Mouse (Mus musculus): ENCODE results near the gene Ugt1a6a. TPM values are rescaled to one million over a fixed set of nuclear protein-coding genes. Genes with fewer than 3 reads are reported as not detected.

Ugt1a6a gene
- total RNA-seq, 1 experiment = not detected

DNA sequence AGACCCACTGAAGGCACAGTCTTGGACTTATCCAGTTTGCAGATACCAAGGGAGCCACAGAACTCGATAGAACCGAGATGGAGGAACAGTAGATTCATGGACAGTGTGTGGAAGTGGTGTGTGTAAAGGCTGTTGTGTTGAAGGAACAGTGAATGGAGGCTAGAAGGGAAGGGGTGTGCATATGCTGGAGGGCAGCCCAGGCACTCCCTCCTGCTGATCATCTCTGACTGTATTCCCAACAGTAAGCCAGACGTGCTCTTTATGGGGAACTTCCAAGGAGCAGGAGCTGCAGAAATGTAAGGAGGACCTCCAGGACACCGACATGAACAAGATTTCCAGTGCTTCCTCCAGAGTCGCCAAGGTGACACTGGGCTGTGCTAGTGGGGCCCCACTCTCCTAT is 115.4 kb downstream of the Ugt1a6a start:
- DNase-seq (ENCODE audit: low read depth, low spot score) = no peak
- Histone ChIP-seq H3K4me1 (ENCODE audit: control insufficient read depth in 2 of 2, insufficient read depth in 2 of 2, low read length in 2 of 2, poor library complexity in 1 of 2) (no peaks in the 10 kb centered on the region), H3K27ac (ENCODE audit: insufficient read depth, low read depth, low read length, poor library complexity, severe bottlenecking) (no peak overlapping the region), H3K36me3 (ENCODE audit: control insufficient read depth, insufficient read depth, low read length, poor library complexity, severe bottlenecking) (no peaks in the 10 kb centered on the region), H3K9me3 (ENCODE audit: control insufficient read depth, insufficient read depth, low read depth, low read length) (no peaks in the 10 kb centered on the region), H3K9ac (ENCODE audit: insufficient read depth, low read depth, low read length, poor library complexity, severe bottlenecking) (no peak overlapping the region), H3K4me3 (ENCODE audit: insufficient read depth in 1 of 2, low read depth in 1 of 2, low read length in 2 of 2, poor library complexity in 1 of 2, severe bottlenecking in 1 of 2) (no peak overlapping the region)
- no peak for TF ChIP-seq ZC3H11A (IDR thresholded peaks at IDR 0.05; ENCODE audit: borderline replicate concordance, low read depth, low read length)
- TF ChIP-seq HCFC1 (IDR thresholded peaks at IDR 0.05; ENCODE audit: borderline replicate concordance, insufficient read depth, low read length) = no peak
- TF ChIP-seq CHD2 (IDR thresholded peaks at IDR 0.05; ENCODE audit: low read depth, low read length) = no peak
- TF ChIP-seq MAFK (IDR thresholded peaks at IDR 0.05; ENCODE audit: insufficient read depth, low read depth, low read length) = no peak
- no peak for TF ChIP-seq ZNF384 (IDR thresholded peaks at IDR 0.05; ENCODE audit: low read depth, low read length)
- in situ Hi-C loops (cut with MboI; ENCODE audit: low sequenced_read_pairs in 2 of 2, unreplicated experiment in 2 of 2) = no loop called here

DNA sequence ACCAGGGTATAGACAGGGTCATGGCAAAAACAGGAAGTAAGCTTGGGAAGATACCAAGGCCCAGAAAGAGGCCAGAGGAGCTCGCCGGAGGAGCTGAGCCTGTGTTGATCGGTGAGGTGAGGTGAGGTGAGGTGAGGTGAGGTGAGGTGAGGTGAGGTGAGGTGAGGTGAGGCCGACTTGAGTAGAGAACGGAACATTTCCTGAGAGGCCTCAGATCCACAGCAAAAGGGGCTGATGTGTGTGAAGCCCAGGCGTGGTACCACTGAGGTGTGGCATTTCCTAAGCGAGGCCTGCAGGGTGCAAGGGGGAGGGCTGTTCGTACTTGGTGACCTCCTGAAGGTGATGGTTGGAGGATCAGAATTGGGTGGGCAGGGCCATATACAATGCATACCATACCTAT is 118.5 kb downstream of the Ugt1a6a start:
- in situ Hi-C loops (cut with MboI; ENCODE audit: low sequenced_read_pairs in 2 of 2, unreplicated experiment in 2 of 2) = no loop called here
- no peak overlapping the region for H3K9ac ChIP-seq (ENCODE audit: insufficient read depth, low read depth, low read length, poor library complexity, severe bottlenecking)
- H3K9me3 ChIP-seq (ENCODE audit: control insufficient read depth, insufficient read depth, low read depth, low read length) = no peaks in the 10 kb centered on the region
- H3K4me3 ChIP-seq (ENCODE audit: insufficient read depth in 1 of 2, low read depth in 1 of 2, low read length in 2 of 2, poor library complexity in 1 of 2, severe bottlenecking in 1 of 2) = no peak overlapping the region
- DNase-seq (ENCODE audit: low read depth, low spot score) = no peak
- no peak overlapping the region; the same call in 1 of the 2 replicates for H3K27ac ChIP-seq (ENCODE audit: insufficient read depth, low read depth, low read length, poor library complexity, severe bottlenecking)
- TF ChIP-seq MAFK (IDR thresholded peaks at IDR 0.05; ENCODE audit: insufficient read depth, low read depth, low read length) (no peak), CHD2 (IDR thresholded peaks at IDR 0.05; ENCODE audit: low read depth, low read length) (no peak), ZC3H11A (IDR thresholded peaks at IDR 0.05; ENCODE audit: borderline replicate concordance, low read depth, low read length) (no peak), HCFC1 (IDR thresholded peaks at IDR 0.05; ENCODE audit: borderline replicate concordance, insufficient read depth, low read length) (no peak), ZNF384 (IDR thresholded peaks at IDR 0.05; ENCODE audit: low read depth, low read length) (no peak)
- H3K4me1 ChIP-seq (ENCODE audit: control insufficient read depth in 2 of 2, insufficient read depth in 2 of 2, low read length in 2 of 2, poor library complexity in 1 of 2) = no peaks in the 10 kb centered on the region
- H3K36me3 ChIP-seq (ENCODE audit: control insufficient read depth, insufficient read depth, low read length, poor library complexity, severe bottlenecking) = no peaks in the 10 kb centered on the region

DNA sequence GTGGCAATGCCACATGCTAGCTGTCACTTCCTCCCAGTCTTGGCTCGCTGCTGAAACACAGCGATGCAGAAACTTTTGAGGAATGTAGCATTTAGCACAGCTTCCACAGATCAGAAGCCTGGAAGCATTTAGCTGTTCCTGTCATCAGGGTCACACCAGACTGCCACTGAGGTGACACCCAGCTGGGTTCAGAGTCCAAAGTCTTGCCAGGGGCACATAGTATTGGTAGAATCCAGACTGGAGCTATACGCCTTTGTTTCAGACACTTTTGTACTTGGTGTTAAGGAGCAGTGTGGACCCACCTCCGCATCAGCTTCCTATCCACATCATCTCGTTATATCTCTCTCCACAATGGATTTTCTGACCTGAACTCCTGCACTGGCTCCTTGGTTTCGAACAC is 118.9 kb downstream of the Ugt1a6a start:
- Histone ChIP-seq H3K9ac (ENCODE audit: insufficient read depth, low read depth, low read length, poor library complexity, severe bottlenecking) (no peak overlapping the region), H3K27ac (ENCODE audit: insufficient read depth, low read depth, low read length, poor library complexity, severe bottlenecking) (no peak overlapping the region), H3K36me3 (ENCODE audit: control insufficient read depth, insufficient read depth, low read length, poor library complexity, severe bottlenecking) (no peaks in the 10 kb centered on the region), H3K9me3 (ENCODE audit: control insufficient read depth, insufficient read depth, low read depth, low read length) (no peaks in the 10 kb centered on the region), H3K4me3 (ENCODE audit: insufficient read depth in 1 of 2, low read depth in 1 of 2, low read length in 2 of 2, poor library complexity in 1 of 2, severe bottlenecking in 1 of 2) (no peak overlapping the region), H3K4me1 (ENCODE audit: control insufficient read depth in 2 of 2, insufficient read depth in 2 of 2, low read length in 2 of 2, poor library complexity in 1 of 2) (no peaks in the 10 kb centered on the region)
- DNase-seq (ENCODE audit: low read depth, low spot score) = no peak
- in situ Hi-C loops (cut with MboI; ENCODE audit: low sequenced_read_pairs in 2 of 2, unreplicated experiment in 2 of 2) = no loop called here
- TF ChIP-seq MAFK (IDR thresholded peaks at IDR 0.05; ENCODE audit: insufficient read depth, low read depth, low read length) = no peak
- no peak for TF ChIP-seq HCFC1 (IDR thresholded peaks at IDR 0.05; ENCODE audit: borderline replicate concordance, insufficient read depth, low read length)
- TF ChIP-seq CHD2 (IDR thresholded peaks at IDR 0.05; ENCODE audit: low read depth, low read length) = no peak
- no peak for TF ChIP-seq ZC3H11A (IDR thresholded peaks at IDR 0.05; ENCODE audit: borderline replicate concordance, low read depth, low read length)
- TF ChIP-seq ZNF384 (IDR thresholded peaks at IDR 0.05; ENCODE audit: low read depth, low read length) = no peak

DNA sequence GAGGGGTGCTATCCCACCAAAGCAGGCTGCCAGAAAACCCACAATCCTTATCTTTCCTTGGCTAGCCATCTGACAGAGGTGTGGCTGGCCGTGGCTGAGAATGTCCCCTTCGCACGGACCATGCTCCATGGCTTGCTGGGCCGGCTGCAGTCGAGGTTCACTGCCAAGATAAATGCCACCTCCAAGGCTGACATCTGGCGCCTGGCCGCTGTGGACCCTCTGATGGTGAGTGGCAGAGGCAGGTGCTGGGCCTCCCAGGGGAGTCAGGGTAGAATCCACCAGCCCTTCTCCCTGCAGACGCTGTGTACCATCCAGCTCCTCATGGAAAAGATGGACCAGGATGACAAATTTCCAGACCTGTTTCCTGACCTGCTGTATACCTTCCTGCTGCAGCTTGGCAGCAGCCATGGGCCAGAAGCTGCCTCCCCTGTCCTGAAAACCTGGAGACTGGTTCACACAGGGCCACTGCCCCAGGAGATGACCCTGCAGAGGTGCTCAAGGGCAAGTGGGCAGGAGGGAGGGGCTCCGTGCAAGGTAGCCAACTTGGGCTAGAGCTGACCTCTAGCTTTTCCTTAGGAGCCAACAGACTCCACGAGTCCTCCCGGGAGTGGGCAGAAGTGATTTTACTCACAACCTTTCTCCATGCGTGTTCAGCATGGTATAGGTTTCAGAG is 120.3 kb downstream of the Ugt1a6a start:
- Histone ChIP-seq H3K36me3 (ENCODE audit: control insufficient read depth, insufficient read depth, low read length, poor library complexity, severe bottlenecking) (no peaks in the 10 kb centered on the region), H3K4me3 (ENCODE audit: insufficient read depth in 1 of 2, low read depth in 1 of 2, low read length in 2 of 2, poor library complexity in 1 of 2, severe bottlenecking in 1 of 2) (no peak overlapping the region), H3K4me1 (ENCODE audit: control insufficient read depth in 2 of 2, insufficient read depth in 2 of 2, low read length in 2 of 2, poor library complexity in 1 of 2) (no peaks in the 10 kb centered on the region), H3K9ac (ENCODE audit: insufficient read depth, low read depth, low read length, poor library complexity, severe bottlenecking) (no peak overlapping the region), H3K9me3 (ENCODE audit: control insufficient read depth, insufficient read depth, low read depth, low read length) (no peaks in the 10 kb centered on the region), H3K27ac (ENCODE audit: insufficient read depth, low read depth, low read length, poor library complexity, severe bottlenecking) (no peak overlapping the region)
- no peak for TF ChIP-seq ZNF384 (IDR thresholded peaks at IDR 0.05; ENCODE audit: low read depth, low read length)
- no peak for TF ChIP-seq MAFK (IDR thresholded peaks at IDR 0.05; ENCODE audit: insufficient read depth, low read depth, low read length)
- no peak for TF ChIP-seq ZC3H11A (IDR thresholded peaks at IDR 0.05; ENCODE audit: borderline replicate concordance, low read depth, low read length)
- no peak for TF ChIP-seq HCFC1 (IDR thresholded peaks at IDR 0.05; ENCODE audit: borderline replicate concordance, insufficient read depth, low read length)
- in situ Hi-C loops (cut with MboI; ENCODE audit: low sequenced_read_pairs in 2 of 2, unreplicated experiment in 2 of 2) = no loop called here
- no peak for DNase-seq (ENCODE audit: low read depth, low spot score)

Measured in ES-E14 (cell line).